Mouse (Mus musculus) hindbrain, embryonic 14.5 days (tissue): ENCODE results near the gene Trh. TPM values are rescaled to one million over a fixed set of nuclear protein-coding genes. Genes with fewer than 3 reads are reported as not detected.

Experiments
- ATAC-seq: fragments of 200-750 bp; cut with Nextera tagmentation; 2 replicates; pipeline ENCODE4 v1.8.0; 2017; ENCODE audit warnings: moderate number of reproducible peaks, mild to moderate bottlenecking, moderate TSS enrichment, moderate library complexity; ENCODE audit not compliant: low FRiP score
- DNase-seq: peaks from one replicate; pipeline ENCODE4 v3.0.0-alpha.2; 2015; ENCODE audit warnings: low spot score
- H3K27ac ChIP-seq: fragments of 300-500 bp; sonication (generic); 2 replicates; pipeline ENCODE4 v1.5.1; 2014; ENCODE audit warnings: mild to moderate bottlenecking, moderate library complexity
- H3K27me3 ChIP-seq: fragments of 300-500 bp; sonication (generic); 2 replicates; pipeline ENCODE4 v1.6.1; 2014; ENCODE audit warnings: mild to moderate bottlenecking, low read length, mixed read lengths; ENCODE audit not compliant: control insufficient read depth, insufficient read depth
- H3K36me3 ChIP-seq: fragments of 300-500 bp; sonication (generic); replicated peaks from 2 replicates; pipeline ENCODE4 v1.6.1; 2014; ENCODE audit not compliant: control insufficient read depth, insufficient read depth
- H3K4me1 ChIP-seq: fragments of 300-500 bp; sonication (generic); replicated peaks from 2 replicates; pipeline ENCODE4 v1.6.1; 2014; ENCODE audit warnings: antibody characterized with exemption, low read length, mixed read lengths; ENCODE audit not compliant: control insufficient read depth, insufficient read depth
- H3K4me2 ChIP-seq: fragments of 300-500 bp; sonication (generic); replicated peaks from 2 replicates; pipeline ENCODE4 v1.6.1; 2014; ENCODE audit warnings: mild to moderate bottlenecking, moderate library complexity
- H3K4me3 ChIP-seq: fragments of 300-500 bp; sonication (generic); replicated peaks from 2 replicates; pipeline ENCODE4 v1.5.1; 2014; ENCODE audit warnings: mild to moderate bottlenecking, low read length
- H3K9ac ChIP-seq: fragments of 300-500 bp; sonication (generic); 2 replicates; pipeline ENCODE4 v1.6.1; 2014
- H3K9me3 ChIP-seq: fragments of 300-500 bp; sonication (generic); 2 replicates; pipeline ENCODE4 v1.6.1; 2016; ENCODE audit warnings: low read length; ENCODE audit not compliant: control insufficient read depth
- WGBS: fragments of 180-500 bp; shearing (Covaris S2); extraction: QIAGEN DNeasy Blood & Tissue Kit; methylation state at CpG from one replicate; pipeline ENCODE4 v1.1.7; 2014; 5-methylcytosine and 5-hydroxymethylcytosine counted together
- polyA plus RNA-seq: library from polyadenylated mRNA; unstranded; fragments of >200 nt; fragmentation: Nextera tagmentation; extraction: Ambion mirVana; gene quantifications from 2 replicates; pipeline ENCODE4 v1.2.1, GENCODE M21; 2014

Gene Trh
- polyA plus RNA-seq, 1 experiment from 2014 or later = 2.3 TPM

DNA sequence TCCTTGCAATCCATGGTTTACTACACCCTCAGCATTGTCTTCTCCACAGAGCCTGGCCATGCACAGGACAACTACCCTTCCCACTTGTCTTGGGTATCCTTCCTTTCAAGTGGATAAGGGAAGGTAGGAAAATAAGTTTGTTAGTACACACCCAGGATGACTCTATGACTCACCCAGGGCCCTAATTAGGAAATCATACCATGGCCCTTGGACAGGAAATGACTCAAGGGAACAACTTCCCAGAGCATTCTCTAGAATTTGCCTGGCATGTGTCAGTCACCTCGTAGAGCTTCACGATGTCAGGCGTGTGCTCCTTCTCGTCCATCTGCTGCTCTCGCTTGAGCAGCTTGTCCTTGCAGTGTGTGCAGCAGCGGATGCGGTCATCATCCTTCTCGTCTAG lies 45.0 kb downstream of the Trh start:
- peaks cover 89% of the 10 kb centered on the region for H3K36me3 ChIP-seq
- no peaks in the 10 kb centered on the region for H3K4me1 ChIP-seq
- H3K27me3 ChIP-seq = no peaks in the 10 kb centered on the region
- 93% methylated on average over 8 of the region's 8 CpGs for WGBS
- no peak overlapping the region for H3K9ac ChIP-seq
- no peaks in the 10 kb centered on the region for H3K9me3 ChIP-seq
- DNase-seq (no peak), ATAC-seq (no peak)
- H3K4me2 ChIP-seq = no peak overlapping the region
- H3K4me3 ChIP-seq = no peak overlapping the region
- no peak overlapping the region for H3K27ac ChIP-seq

Other genes starting within 250 kb of the Trh start
- gene Nr2c2, start 153.3 kb downstream of the Trh start, polyA plus RNA-seq = 26.9 and 34.9 TPM in 2 replicates
- 57.3 and 65.0 TPM in 2 replicates for gene Mrps25, start 60.6 kb downstream of the Trh start, polyA plus RNA-seq
- 22.4 and 26.8 TPM in 2 replicates for gene Rbsn, start 29.7 kb downstream of the Trh start, polyA plus RNA-seq